Mouse (Mus musculus): ENCODE data around the gene 4930402H24Rik.

4930402H24Rik gene

GRCm38 (mm10) chr2:130905751-130906583, at the start of gene 4930402H24Rik, which contains the start of gene Atrn:
4930402H24Rik (minus strand) TSS chr2:130906406.
Atrn (plus strand) TSS chr2:130906495.
- peak; percentile 93 for DNase-seq

GRCm38 (mm10) chr2:130950548-130950947, 44.3 kb upstream of the 4930402H24Rik start:
- peak; percentile 97 for DNase-seq

DNA sequence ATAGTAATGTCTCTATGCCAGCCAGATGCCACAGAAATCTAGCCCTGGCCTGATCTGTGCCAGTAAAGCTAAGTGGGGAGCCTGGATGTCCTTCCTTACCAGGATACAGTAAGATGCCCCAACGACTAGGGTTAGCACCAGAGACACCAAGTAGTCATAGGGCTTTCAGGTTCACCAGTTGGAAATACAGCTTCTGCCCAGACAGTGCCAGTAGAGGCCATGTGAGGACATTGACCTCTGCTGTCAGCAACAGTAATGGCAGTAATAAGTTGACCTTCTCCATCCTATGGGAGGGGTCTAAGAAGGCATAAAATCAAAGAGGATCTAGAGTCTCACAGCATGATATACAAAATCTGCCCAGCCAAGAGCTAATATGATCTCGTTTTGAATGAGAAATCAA, 43.6 kb upstream of the 4930402H24Rik start:
- DNase-seq: no peak

DNA sequence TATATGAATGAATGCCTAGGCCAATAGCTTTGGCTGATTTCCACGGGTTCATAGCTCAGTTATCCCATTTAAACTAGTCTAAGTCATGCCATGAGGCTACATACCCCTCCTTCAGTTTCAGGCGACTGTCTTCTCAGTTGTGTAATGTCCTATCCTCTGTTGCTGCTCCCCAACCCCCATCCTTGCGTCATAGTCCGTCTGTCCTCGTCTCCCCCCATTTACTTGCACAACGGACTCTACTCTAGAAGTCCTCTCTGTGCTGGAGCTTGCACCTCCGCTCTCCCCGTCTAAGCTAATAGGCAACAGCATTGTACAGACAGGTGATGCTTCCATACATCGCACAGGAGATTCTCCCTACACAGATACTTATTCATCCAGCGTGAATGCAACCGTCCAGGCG, 26.7 kb upstream of the 4930402H24Rik start:
- no peak for DNase-seq

- DNase-seq: no peak
These were observed 23.8 kb upstream of the 4930402H24Rik start for GRCm38 (mm10) chr2:130929994-130930393.

DNA sequence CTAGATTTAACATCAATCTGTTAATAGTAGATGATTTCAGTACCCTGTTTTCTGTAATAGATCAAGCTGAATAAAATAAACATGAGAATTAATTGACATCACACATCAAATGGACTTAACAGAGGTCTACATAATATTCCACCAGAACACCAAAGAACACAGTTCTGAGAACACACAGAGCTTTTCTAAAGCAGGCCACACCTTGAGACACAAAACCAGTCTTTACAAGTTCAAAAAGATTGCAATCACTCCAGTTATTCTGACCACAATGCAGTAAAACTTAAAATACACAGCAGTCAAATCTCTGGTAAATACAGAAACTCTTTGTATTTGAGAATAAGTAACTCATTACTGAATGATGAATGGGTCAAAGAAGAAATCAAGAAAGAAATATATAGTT, 22.3 kb upstream of the 4930402H24Rik start:
- no peak for DNase-seq

- no peak for DNase-seq
These were observed 21.8 kb upstream of the 4930402H24Rik start for GRCm38 (mm10) chr2:130928031-130928430.

DNA sequence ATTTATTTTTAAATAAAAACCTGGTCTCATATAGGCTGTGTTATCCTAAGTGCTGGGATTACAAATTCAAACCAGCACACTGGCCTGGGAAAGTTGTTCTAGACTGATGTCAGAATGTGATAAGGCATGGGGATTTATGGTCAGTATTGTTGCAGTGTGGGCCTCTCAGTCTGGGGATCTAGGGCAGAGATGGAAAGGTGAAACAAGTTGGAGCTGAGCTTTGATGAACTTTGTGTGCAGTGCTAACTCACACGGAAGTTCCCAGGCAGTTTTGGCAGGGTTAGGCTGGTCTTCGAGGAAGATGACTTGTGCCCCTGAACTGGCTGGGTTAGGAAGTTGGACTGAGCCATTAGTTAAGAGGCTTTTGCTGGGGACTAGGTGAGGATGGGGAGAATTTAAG, 18.7 kb upstream of the 4930402H24Rik start:
- no peak for DNase-seq

DNA sequence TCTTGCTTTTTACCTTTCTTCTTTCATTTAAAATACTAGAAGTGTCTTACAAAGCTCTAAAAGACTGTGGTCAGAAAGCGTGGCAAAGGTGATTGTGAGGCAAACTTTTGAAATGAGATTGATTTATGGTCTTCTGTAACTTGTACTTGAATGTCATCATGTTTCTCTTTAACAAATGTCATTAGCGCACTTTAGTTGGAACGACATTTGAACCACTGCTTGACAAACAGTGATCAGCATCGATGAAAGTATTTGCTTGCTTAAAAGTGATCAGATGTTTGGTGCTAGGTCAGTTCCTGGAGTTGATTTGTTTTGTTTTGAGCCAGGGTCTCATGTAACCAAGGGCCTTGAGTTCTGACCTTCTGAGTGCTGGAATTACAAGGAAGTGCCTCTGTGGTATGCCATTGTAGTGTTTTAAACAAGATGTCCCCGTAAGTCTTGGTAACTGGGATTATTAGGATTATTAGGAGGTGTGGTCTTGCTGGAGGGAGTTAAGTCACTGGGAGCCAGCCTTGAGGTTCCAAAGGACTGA, 12.9 kb upstream of the 4930402H24Rik start:
- DNase-seq: no peak

GRCm38 (mm10) chr2:130917686-130918085, 11.5 kb upstream of the 4930402H24Rik start:
- no peak for DNase-seq

DNA sequence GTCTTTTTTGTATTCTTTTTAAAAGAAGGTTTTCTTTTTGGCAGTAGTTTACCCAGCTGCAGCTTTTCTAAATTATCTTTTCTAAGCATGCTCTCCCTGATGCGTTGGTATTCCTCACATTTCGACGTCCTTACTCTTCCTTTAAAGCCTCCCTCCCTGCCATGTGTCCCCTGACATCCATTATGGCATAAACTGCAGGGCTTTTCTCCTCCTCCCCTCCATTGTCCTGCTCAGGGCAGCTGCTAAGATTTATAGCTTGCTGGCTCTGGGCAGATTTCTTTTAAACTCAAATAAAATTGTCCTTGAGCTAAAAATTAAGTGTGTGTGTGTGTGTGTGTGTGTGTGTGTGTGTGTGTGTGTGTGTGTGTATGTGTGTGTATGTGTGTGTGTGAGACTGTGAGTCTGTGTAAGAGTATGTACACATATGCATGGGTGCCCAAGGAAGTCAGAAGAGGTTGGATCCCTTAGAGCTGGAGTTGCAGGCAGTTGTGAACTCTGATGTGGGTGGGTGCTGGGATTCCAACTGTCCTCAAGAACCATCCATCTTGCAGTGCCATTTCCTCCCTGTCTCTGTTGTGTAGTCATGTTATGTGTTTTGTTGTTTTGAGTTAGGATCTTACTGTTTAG, 10.4 kb upstream of the 4930402H24Rik start:
- no peak for DNase-seq

DNA sequence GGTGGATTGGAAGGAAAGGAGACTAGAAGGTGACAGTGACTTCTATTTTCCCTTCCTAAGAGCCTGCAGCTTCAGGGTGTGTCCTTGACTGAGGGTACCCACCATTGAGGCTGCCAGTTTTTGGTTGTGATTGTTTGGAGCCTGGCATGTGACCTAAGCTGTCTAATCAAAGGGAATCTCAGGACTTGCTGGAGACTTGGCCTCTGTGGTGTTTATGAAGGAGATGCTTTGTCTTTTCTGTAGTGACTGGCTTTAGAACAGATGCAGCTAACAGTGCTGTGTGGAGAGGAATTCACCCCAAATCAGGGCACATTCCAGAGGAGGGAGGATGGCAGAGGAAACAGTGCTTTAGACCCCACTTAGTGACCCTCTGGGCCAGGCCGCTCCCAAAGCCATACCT, 8.7 kb upstream of the 4930402H24Rik start:
- no peak for DNase-seq

- DNase-seq: no peak
These were observed 5.5 kb upstream of the 4930402H24Rik start for GRCm38 (mm10) chr2:130911691-130912090.

DNA sequence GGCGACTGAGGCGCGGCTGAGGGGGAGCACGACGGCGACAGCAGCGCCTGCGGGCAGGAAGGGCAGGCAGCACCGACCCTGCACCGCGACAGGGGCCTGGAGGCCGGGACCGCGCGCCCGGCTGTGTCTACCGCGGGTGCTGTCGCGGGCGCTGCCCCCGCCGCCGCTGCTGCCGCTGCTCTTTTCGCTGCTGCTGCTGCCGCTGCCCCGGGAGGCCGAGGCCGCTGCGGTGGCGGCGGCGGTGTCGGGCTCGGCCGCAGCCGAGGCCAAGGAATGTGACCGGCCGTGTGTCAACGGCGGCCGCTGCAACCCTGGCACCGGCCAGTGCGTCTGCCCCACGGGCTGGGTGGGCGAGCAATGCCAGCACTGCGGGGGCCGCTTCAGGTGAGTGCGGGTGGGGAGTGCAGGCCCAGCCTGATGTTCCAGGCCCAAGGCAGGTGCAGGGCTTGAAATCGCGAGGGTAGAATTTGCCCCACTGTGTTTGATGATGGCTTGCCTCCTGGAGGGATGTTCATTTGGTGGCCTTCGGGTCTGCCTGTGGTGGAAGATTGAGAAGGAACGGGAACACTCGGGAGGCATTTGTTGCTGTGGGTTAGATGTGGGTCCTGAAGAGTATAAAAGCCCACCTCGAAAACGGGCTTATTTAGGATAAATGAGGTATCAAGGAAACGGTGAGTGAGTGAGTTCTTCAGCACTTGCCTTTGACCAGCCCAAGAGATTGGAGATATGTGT, 544 bp upstream of the 4930402H24Rik start:
- DNase-seq: peak; percentile 39

DNA sequence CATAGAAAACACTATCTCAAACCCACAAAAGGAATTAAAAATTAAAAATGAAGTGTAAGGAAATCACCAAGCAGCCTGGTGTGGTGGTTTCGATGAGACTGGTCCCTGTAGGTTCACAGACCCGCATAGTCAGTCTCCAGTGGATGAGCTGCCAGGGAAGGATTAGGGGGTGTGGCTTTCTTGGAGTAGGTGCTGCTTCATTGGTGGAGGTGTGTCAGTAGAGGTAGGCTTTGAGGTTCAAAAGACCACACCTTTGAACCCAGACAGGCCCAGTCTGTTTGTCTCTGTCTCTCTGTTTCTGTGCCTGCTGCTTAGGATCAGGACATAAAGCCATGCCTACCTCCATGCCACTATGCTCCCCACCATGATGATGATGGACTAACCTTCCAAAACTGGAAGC, 7.4 kb downstream of the 4930402H24Rik start:
- no peak for DNase-seq

GRCm38 (mm10) chr2:130897856-130898255, 8.3 kb downstream of the 4930402H24Rik start:
- no peak for DNase-seq

GRCm38 (mm10) chr2:130896944-130897343, 9.3 kb downstream of the 4930402H24Rik start:
- DNase-seq: no peak

DNA sequence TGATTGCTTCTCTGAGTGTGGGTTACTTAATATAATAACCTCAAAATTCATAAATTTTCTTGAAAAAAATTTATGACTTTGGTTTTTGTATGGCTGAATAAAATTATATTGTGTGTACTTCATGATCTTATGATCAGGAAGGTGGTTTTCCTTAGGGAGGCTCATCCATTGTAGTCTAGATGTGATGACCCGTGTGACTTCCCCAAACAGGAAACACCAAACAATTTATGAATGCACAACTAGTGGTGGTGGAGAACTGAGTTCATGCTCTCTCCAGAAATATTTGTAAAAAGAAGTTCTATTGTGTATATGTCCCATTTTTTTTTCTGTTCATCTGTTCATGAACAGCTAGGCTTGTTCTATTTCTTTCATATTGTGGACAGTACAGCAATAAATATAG, 18.8 kb downstream of the 4930402H24Rik start:
- no peak for DNase-seq

- DNase-seq: no peak
These were observed 19.2 kb downstream of the 4930402H24Rik start for GRCm38 (mm10) chr2:130886983-130887382.

- no peak for DNase-seq
These were observed 28.8 kb downstream of the 4930402H24Rik start for GRCm38 (mm10) chr2:130877376-130877775.

- DNase-seq: no peak
These were observed 35.3 kb downstream of the 4930402H24Rik start for GRCm38 (mm10) chr2:130870916-130871315.

DNA sequence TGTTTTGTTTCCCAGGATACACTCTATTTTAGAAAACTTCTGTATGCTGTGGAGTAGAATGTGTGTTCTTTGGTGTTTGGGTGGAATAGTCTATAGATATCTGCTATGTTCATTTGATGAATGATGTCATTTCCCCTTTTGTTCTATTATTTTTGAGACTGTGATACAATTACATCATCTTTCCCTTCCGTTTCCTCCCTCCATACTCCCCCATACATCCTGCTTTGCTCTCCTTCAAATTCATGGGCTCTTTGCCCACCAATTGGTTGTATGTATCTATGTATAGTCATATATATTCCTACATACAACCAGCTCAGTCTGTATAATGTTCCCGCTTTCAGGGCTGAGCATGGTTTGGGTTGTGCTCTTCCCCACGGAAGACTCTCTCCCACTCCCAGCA, 44.1 kb downstream of the 4930402H24Rik start:
- no peak for DNase-seq

- no peak for DNase-seq
These were observed 53.2 kb downstream of the 4930402H24Rik start for GRCm38 (mm10) chr2:130852964-130853363.
